Mouse (Mus musculus) lung, adult 2 months (tissue): ENCODE measurements around the gene Slc22a23. TPM values are rescaled to one million over a fixed set of nuclear protein-coding genes. Genes with fewer than 3 reads are reported as not detected.
A peak's percentile ranks its signal among the peaks of the same experiment; 100 is the strongest.

Experiments used
- DNase-seq: peaks from one replicate; pipeline ENCODE4 v3.0.0; 2022
- H3K4me1 ChIP-seq: fragments of 200-500 bp; 2 replicates; pipeline ENCODE4 v1.6.1; 2011; ENCODE audit warnings: low read length; ENCODE audit not compliant: control insufficient read depth, insufficient read depth
- H3K4me3 ChIP-seq: fragments of 200-500 bp; replicated peaks from 2 replicates; pipeline ENCODE3; 2011; ENCODE audit warnings: low read depth, mild to moderate bottlenecking, control low read depth, low read length; ENCODE audit errors: extremely low read depth
- CTCF ChIP-seq: fragments of 200-500 bp; IDR thresholded peaks from 2 replicates; pipeline ENCODE4 v1.5.1; 2011; ENCODE audit warnings: mild to moderate bottlenecking, low read length, control low read depth; ENCODE audit not compliant: insufficient read depth
- POLR2A ChIP-seq: fragments of 200-500 bp; IDR thresholded peaks from 2 replicates; pipeline ENCODE4 v1.6.1; 2011; ENCODE audit warnings: low read depth, mild to moderate bottlenecking, control low read depth, low read length, borderline replicate concordance; ENCODE audit errors: extremely low read depth
- WGBS: fragments of 180-500 bp; shearing (Covaris S2); methylation state at CpG from one replicate; pipeline ENCODE4 v1.1.7; 2018; 5-methylcytosine and 5-hydroxymethylcytosine counted together
- polyA plus RNA-seq: library from polyadenylated mRNA; depleted of rRNA; stranded (reverse); fragments of >200 nt; gene quantifications from 2 replicates; pipeline ENCODE4 v1.2.3, GENCODE M21; 2012

Gene Slc22a23
- polyA plus RNA-seq, 1 experiment, result 81.6 TPM

DNA sequence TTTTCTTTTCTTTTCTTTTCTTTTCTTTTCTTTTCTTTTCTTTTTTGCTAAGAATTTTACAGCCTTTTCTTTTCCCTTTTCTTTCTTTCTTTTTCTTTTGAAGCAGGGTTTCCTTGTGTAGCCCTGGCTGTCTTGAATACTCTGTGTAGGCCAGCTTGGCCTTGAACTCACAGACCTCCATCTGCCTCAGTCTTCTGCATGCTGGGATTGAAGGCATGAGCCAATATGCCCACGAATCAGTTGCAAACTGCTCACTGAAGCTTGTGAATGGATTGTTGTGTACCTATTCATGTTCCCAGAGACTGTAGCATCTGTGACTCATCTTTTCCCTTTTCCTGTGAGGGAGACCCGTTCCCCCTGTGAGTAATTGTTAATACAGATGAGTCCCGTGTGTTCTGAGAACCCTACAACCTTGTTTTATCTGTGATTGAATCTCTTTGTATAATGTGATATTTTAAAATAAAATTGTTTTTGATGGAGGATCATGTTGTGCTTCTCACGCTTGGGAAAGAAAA is 133.7 kb downstream of the Slc22a23 start:
- Histone ChIP-seq H3K4me1 (peaks cover 6% of the 10 kb centered on the region), H3K4me3 (no peak overlapping the region)
- TF ChIP-seq POLR2A (no peak), CTCF (no peak)
- DNase-seq, result no peak
- WGBS, result 48% methylated on average over 4 of the region's 4 CpGs

- no peak overlapping the region for H3K4me3 ChIP-seq
- TF ChIP-seq POLR2A (no peak), CTCF (no peak)
- DNase-seq, result no peak
- 30% methylated on average over 6 of the region's 6 CpGs for WGBS
- H3K4me1 ChIP-seq, result peaks cover 3% of the 10 kb centered on the region
These were observed 137.1 kb downstream of the Slc22a23 start for GRCm38 (mm10) chr13:34207714-34208470.

DNA sequence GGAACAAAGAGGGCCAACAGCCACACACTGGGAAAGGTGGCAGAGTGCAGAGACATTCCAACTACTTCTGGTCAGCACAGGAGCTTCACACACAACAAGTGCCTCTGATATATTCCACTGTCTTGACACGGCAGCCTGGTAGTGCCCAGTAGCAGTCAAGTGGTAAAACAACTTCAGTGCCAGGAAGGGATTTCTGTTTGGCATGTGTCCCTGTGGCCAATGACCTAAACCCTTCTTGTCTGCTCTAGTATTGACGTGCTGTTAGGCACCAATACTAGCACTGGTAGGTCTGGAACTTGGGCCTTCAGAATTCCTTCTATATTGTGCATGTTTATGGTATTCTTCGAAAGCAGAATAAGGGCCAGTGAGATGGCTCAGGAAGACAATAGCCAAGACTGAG is 139.8 kb downstream of the Slc22a23 start:
- Histone ChIP-seq H3K4me3 (no peak overlapping the region), H3K4me1 (peaks cover 3% of the 10 kb centered on the region)
- 82% methylated on average over 3 of the region's 3 CpGs for WGBS
- DNase-seq, result no peak
- TF ChIP-seq CTCF (no peak), POLR2A (no peak)

- no peak for TF ChIP-seq POLR2A
- no peak for TF ChIP-seq CTCF
- DNase-seq, result no peak
- 63% methylated on average over 1 of the region's 1 CpGs for WGBS
These were observed 149.3 kb downstream of the Slc22a23 start for GRCm38 (mm10) chr13:34195676-34196075.

DNA sequence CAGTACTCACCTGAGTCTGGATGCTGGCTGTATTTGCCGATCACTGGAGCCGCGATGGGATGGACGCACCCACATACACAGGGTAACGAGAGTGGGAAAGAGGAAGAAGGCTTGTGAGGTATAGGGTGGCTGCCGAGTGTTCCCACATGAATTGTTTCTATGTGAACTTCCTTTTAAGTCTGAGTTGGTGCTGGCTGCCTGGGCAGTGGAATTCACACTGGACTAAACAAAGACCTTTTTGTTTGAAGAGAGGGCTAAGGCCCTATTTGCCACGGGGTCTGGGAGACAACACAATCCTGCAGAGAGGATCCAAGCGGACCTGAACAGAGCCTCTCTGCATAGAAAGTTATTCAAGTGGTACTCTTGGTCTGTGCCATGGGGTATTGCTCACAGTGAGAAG is 151.6 kb downstream of the Slc22a23 start:
- DNase-seq, result no peak
- WGBS, result 48% methylated on average over 8 of the region's 8 CpGs
- TF ChIP-seq POLR2A, result no peak
- TF ChIP-seq CTCF, result no peak
- no peak overlapping the region for H3K4me3 ChIP-seq
- H3K4me1 ChIP-seq, result peaks cover 2% of the 10 kb centered on the region; the same call in 1 of the 2 replicates

More at GRCm38 (mm10) chr13:34195676-34196075, 149.3 kb downstream of the Slc22a23 start:
- peaks cover 2% of the 10 kb centered on the region; the same call in 1 of the 2 replicates for H3K4me1 ChIP-seq
- no peak overlapping the region for H3K4me3 ChIP-seq

DNA sequence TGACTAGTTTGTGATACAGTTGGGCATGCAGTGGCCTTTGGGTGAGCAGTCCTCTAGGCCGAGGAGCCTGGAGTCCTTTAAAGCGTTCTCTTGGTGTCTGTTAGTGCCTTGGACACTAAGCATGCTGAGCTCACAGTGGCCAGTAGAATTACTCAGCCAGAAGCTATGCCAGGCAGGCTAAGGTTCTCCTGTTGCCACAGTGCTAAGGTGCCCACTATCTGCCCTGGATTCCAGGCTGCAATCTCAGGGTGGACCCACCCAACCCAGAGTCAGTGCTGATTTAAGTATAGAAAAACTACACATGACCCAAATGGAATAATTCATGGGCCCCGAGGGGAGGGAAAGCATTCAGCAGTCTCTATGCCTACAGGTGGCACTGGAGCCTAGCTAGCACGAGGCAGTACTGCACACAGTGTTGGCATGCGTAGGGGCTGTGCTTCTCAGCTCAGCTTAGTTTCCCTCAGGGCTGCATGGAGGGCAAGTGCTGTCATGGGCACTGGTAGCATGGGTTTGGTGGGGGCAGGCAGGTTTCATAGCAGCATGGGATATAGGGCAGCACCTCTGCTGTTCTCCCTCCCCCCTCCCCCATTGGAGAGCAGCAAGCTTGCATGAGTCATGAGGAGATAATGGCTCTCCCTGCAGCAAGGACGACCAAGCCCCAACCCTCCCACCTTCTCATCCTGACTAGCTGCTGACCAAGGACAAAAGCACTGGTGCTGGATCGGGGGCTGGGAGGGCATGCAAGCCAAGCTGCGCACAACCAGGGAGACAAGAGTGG is 152.4 kb downstream of the Slc22a23 start:
- 65% methylated on average over 8 of the region's 8 CpGs for WGBS
- H3K4me1 ChIP-seq, result peaks cover 2% of the 10 kb centered on the region; the same call in 1 of the 2 replicates
- TF ChIP-seq POLR2A (no peak), CTCF (peak; percentile 48; the same call in 1 of the 2 replicates)
- H3K4me3 ChIP-seq, result no peak overlapping the region
- DNase-seq, result no peak

GRCm38 (mm10) chr13:34187571-34187970 is 157.4 kb downstream of the Slc22a23 start:
- H3K4me1 ChIP-seq, result no peaks in the 10 kb centered on the region
- no peak for TF ChIP-seq POLR2A
- peak; percentile 89 for TF ChIP-seq CTCF
- peak; percentile 53 for DNase-seq
- H3K4me3 ChIP-seq, result no peak overlapping the region
- WGBS, result 10% methylated on average over 5 of the region's 5 CpGs

DNA sequence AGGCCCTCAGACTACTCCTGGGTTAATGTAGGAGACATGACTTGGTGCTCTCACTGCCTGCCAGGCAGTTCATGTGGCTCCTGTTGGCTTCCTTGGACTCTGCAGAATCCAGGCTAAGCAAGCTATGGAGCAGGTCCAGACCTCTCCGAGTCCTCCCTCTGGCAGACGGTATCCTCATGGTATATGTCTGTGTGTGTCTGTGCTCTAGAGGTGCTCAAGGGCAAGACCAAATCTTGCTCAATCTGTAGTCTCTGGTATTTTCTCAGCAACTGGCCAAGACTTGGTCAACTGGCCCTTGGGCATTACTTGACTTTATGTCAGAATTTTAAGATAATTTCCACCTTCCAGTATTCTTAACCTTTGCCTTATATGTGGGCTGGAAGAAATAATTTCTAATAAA is 159.6 kb downstream of the Slc22a23 start:
- WGBS, result 80% methylated on average over 2 of the region's 2 CpGs
- H3K4me1 ChIP-seq, result no peaks in the 10 kb centered on the region
- no peak for DNase-seq
- no peak overlapping the region for H3K4me3 ChIP-seq
- no peak for TF ChIP-seq CTCF
- TF ChIP-seq POLR2A, result no peak

- no peak for DNase-seq
- no peak for TF ChIP-seq POLR2A
- 76% methylated on average over 5 of the region's 5 CpGs for WGBS
These were observed 163.4 kb downstream of the Slc22a23 start for GRCm38 (mm10) chr13:34181624-34182023.

GRCm38 (mm10) chr13:34174025-34174424 is 171.0 kb downstream of the Slc22a23 start:
- 91% methylated on average over 6 of the region's 6 CpGs for WGBS
- H3K4me1 ChIP-seq, result no peaks in the 10 kb centered on the region
- H3K4me3 ChIP-seq, result no peak overlapping the region
- DNase-seq, result no peak
- TF ChIP-seq CTCF, result no peak

More at GRCm38 (mm10) chr13:34181624-34182023, 163.4 kb downstream of the Slc22a23 start:
- Histone ChIP-seq H3K4me1 (no peaks in the 10 kb centered on the region), H3K4me3 (no peak overlapping the region)
